Mouse (Mus musculus) liver, embryonic 15.5 days (tissue): ENCODE results near the gene Rrm1. TPM values are rescaled to one million over a fixed set of nuclear protein-coding genes. Genes with fewer than 3 reads are reported as not detected.

Experiments
- ATAC-seq: fragments of 200-750 bp; cut with Nextera tagmentation; 2 replicates; pipeline ENCODE4 v1.8.0; 2017; ENCODE audit warnings: moderate number of reproducible peaks, mild to moderate bottlenecking, moderate library complexity; ENCODE audit not compliant: insufficient read depth
- H3K27ac ChIP-seq: fragments of 300-500 bp; sonication (generic); replicated peaks from 2 replicates; pipeline ENCODE4 v1.5.1; 2015; ENCODE audit warnings: mild to moderate bottlenecking, inconsistent platforms
- H3K27me3 ChIP-seq: fragments of 300-500 bp; sonication (generic); 2 replicates; pipeline ENCODE4 v1.6.1; 2015; ENCODE audit warnings: mild to moderate bottlenecking, inconsistent platforms
- H3K36me3 ChIP-seq: fragments of 300-500 bp; sonication (generic); replicated peaks from 2 replicates; pipeline ENCODE4 v1.6.1; 2015; ENCODE audit warnings: moderate library complexity, mild to moderate bottlenecking, inconsistent platforms
- H3K4me1 ChIP-seq: fragments of 300-500 bp; sonication (generic); replicated peaks from 2 replicates; pipeline ENCODE4 v1.6.1; 2015; ENCODE audit warnings: inconsistent platforms
- H3K4me2 ChIP-seq: fragments of 300-500 bp; sonication (generic); 2 replicates; pipeline ENCODE4 v1.6.1; 2015; ENCODE audit warnings: moderate library complexity, mild to moderate bottlenecking, inconsistent platforms
- H3K4me3 ChIP-seq: fragments of 300-500 bp; sonication (generic); replicated peaks from 2 replicates; pipeline ENCODE4 v1.5.1; 2015; ENCODE audit warnings: mild to moderate bottlenecking, inconsistent platforms
- H3K9ac ChIP-seq: fragments of 300-500 bp; sonication (generic); 2 replicates; pipeline ENCODE4 v1.6.1; 2015; ENCODE audit warnings: moderate library complexity, mild to moderate bottlenecking, inconsistent platforms
- H3K9me3 ChIP-seq: fragments of 300-500 bp; sonication (generic); replicated peaks from 2 replicates; pipeline ENCODE4 v1.6.1; 2016; ENCODE audit warnings: inconsistent platforms
- WGBS: fragments of 180-500 bp; shearing (Covaris S2); methylation state at CpG from one replicate; pipeline ENCODE4 v1.1.7; 2015; ENCODE audit warnings: mixed read lengths; ENCODE audit not compliant: insufficient replicate concordance; 5-methylcytosine and 5-hydroxymethylcytosine counted together
- polyA plus RNA-seq: library from polyadenylated mRNA; unstranded; fragments of >200 nt; fragmentation: Nextera tagmentation; extraction: Ambion mirVana; gene quantifications from 2 replicates; pipeline ENCODE4 v1.2.1, GENCODE M21; 2015

Rrm1 gene
- polyA plus RNA-seq, 1 experiment from 2014 or later: 171 TPM

- peak overlapping the region; percentile 23; the same call in 1 of the 2 replicates for H3K4me2 ChIP-seq
- ATAC-seq: no peak
These were observed 15.4 kb upstream of the Rrm1 start for GRCm38 (mm10) chr7:102425933-102426685.

GRCm38 (mm10) chr7:102434344-102434743 is 7.2 kb upstream of the Rrm1 start:
- WGBS: 44% methylated on average over 2 of the region's 2 CpGs
- H3K27ac ChIP-seq: no peak overlapping the region
- no peak for ATAC-seq
- H3K4me2 ChIP-seq: no peak overlapping the region
- H3K9ac ChIP-seq: no peak overlapping the region
- H3K27me3 ChIP-seq: no peaks in the 10 kb centered on the region; the same call in 1 of the 2 replicates
- H3K4me3 ChIP-seq: no peak overlapping the region
- H3K36me3 ChIP-seq: peaks cover 25% of the 10 kb centered on the region
- no peaks in the 10 kb centered on the region for H3K9me3 ChIP-seq
- H3K4me1 ChIP-seq: no peaks in the 10 kb centered on the region

More at GRCm38 (mm10) chr7:102425933-102426685, 15.4 kb upstream of the Rrm1 start:
- Histone ChIP-seq H3K36me3 (peaks cover 17% of the 10 kb centered on the region), H3K27ac (peak overlapping the region; percentile 39; the same call in 1 of the 2 replicates), H3K9me3 (no peaks in the 10 kb centered on the region), H3K9ac (no peak overlapping the region), H3K4me3 (no peak overlapping the region), H3K4me1 (peaks cover 5% of the 10 kb centered on the region; the same call in 1 of the 2 replicates), H3K27me3 (no peaks in the 10 kb centered on the region)
- WGBS: 26% methylated on average over 6 of the region's 6 CpGs

GRCm38 (mm10) chr7:102440822-102441656 is 456 bp upstream of the Rrm1 start:
- peaks cover 4% of the 10 kb centered on the region; the same call in 1 of the 2 replicates for H3K27me3 ChIP-seq
- H3K36me3 ChIP-seq: peaks cover 29% of the 10 kb centered on the region
- peaks cover 27% of the 10 kb centered on the region for H3K4me1 ChIP-seq
- H3K4me3 ChIP-seq: peak overlapping the region; percentile 94
- H3K27ac ChIP-seq: peak overlapping the region; percentile 94
- H3K4me2 ChIP-seq: peak overlapping the region; percentile 81
- WGBS: 46% methylated on average over 15 of the region's 15 CpGs
- no peak for ATAC-seq
- H3K9ac ChIP-seq: peak overlapping the region; percentile 96; the same call in 1 of the 2 replicates
- no peaks in the 10 kb centered on the region for H3K9me3 ChIP-seq

- peak overlapping the region; percentile 94 for H3K27ac ChIP-seq
- 1% methylated on average over 4 of the region's 4 CpGs for WGBS
These were observed 937 bp downstream of the Rrm1 start for GRCm38 (mm10) chr7:102442432-102442831.

GRCm38 (mm10) chr7:102444301-102444700 is 2.8 kb downstream of the Rrm1 start:
- no peaks in the 10 kb centered on the region for H3K9me3 ChIP-seq
- 0 out of 2 replicates have a peak, but pooled peaks cover 4% of the 10 kb centered on the region for H3K27me3 ChIP-seq
- peak overlapping the region; percentile 61 for H3K9ac ChIP-seq
- peak; percentile 69 for ATAC-seq
- H3K4me3 ChIP-seq: peak overlapping the region; percentile 94
- H3K36me3 ChIP-seq: peaks cover 54% of the 10 kb centered on the region
- H3K27ac ChIP-seq: peak overlapping the region; percentile 94
- 27% methylated on average over 2 of the region's 2 CpGs for WGBS
- H3K4me1 ChIP-seq: peaks cover 28% of the 10 kb centered on the region
- peak overlapping the region; percentile 81 for H3K4me2 ChIP-seq

More at GRCm38 (mm10) chr7:102442432-102442831, 937 bp downstream of the Rrm1 start:
- peak overlapping the region; percentile 81 for H3K4me2 ChIP-seq
- ATAC-seq: no peak
- peaks cover 28% of the 10 kb centered on the region for H3K4me1 ChIP-seq
- H3K4me3 ChIP-seq: peak overlapping the region; percentile 94
- H3K36me3 ChIP-seq: peaks cover 37% of the 10 kb centered on the region
- peaks cover 4% of the 10 kb centered on the region; the same call in 1 of the 2 replicates for H3K27me3 ChIP-seq
- H3K9me3 ChIP-seq: no peaks in the 10 kb centered on the region
- H3K9ac ChIP-seq: peak overlapping the region; percentile 96

- Histone ChIP-seq H3K27ac (no peak overlapping the region), H3K9ac (no peak overlapping the region), H3K9me3 (no peaks in the 10 kb centered on the region), H3K27me3 (no peaks in the 10 kb centered on the region), H3K4me1 (peaks cover 20% of the 10 kb centered on the region), H3K4me2 (no peak overlapping the region; the same call in 1 of the 2 replicates), H3K36me3 (peaks cover 75% of the 10 kb centered on the region), H3K4me3 (no peak overlapping the region)
- WGBS: 89% methylated on average over 9 of the region's 9 CpGs
- ATAC-seq: no peak
These were observed 4.9 kb downstream of the Rrm1 start for GRCm38 (mm10) chr7:102446438-102446837.

- Histone ChIP-seq H3K4me2 (no peak overlapping the region), H3K27ac (no peak overlapping the region), H3K9me3 (no peaks in the 10 kb centered on the region), H3K9ac (no peak overlapping the region), H3K36me3 (peaks cover 98% of the 10 kb centered on the region), H3K4me3 (no peak overlapping the region), H3K4me1 (no peaks in the 10 kb centered on the region), H3K27me3 (no peaks in the 10 kb centered on the region)
- no peak for ATAC-seq
- WGBS: 82% methylated on average over 5 of the region's 5 CpGs
These were observed 17.3 kb downstream of the Rrm1 start for GRCm38 (mm10) chr7:102458618-102459380.

- Histone ChIP-seq H3K9ac (no peak overlapping the region), H3K4me1 (no peaks in the 10 kb centered on the region), H3K4me3 (no peak overlapping the region), H3K27ac (no peak overlapping the region), H3K27me3 (no peaks in the 10 kb centered on the region), H3K4me2 (no peak overlapping the region), H3K9me3 (no peaks in the 10 kb centered on the region), H3K36me3 (peaks cover 87% of the 10 kb centered on the region)
- ATAC-seq: no peak
- 85% methylated on average over 8 of the region's 8 CpGs for WGBS
These were observed 26.1 kb downstream of the Rrm1 start for GRCm38 (mm10) chr7:102467566-102467965.

- WGBS: 61% methylated on average over 5 of the region's 5 CpGs
- ATAC-seq: no peak
- Histone ChIP-seq H3K4me2 (no peak overlapping the region), H3K9me3 (no peaks in the 10 kb centered on the region), H3K4me3 (no peak overlapping the region), H3K36me3 (peaks cover 39% of the 10 kb centered on the region), H3K27me3 (no peaks in the 10 kb centered on the region), H3K9ac (no peak overlapping the region), H3K27ac (no peak overlapping the region), H3K4me1 (no peaks in the 10 kb centered on the region)
These were observed 31.2 kb downstream of the Rrm1 start for GRCm38 (mm10) chr7:102472675-102473074.

GRCm38 (mm10) chr7:102476601-102477000 is 35.1 kb downstream of the Rrm1 start:
- Histone ChIP-seq H3K4me1 (no peaks in the 10 kb centered on the region), H3K9me3 (no peaks in the 10 kb centered on the region), H3K27me3 (no peaks in the 10 kb centered on the region), H3K27ac (no peak overlapping the region), H3K9ac (no peak overlapping the region), H3K36me3 (0 out of 2 replicates have a peak, but pooled peaks cover 3% of the 10 kb centered on the region), H3K4me3 (no peak overlapping the region), H3K4me2 (no peak overlapping the region)
- 88% methylated on average over 5 of the region's 5 CpGs for WGBS
- no peak for ATAC-seq
